Mouse (Mus musculus) MEL (cell line): Measurements from ENCODE around the gene Fto. TPM values are rescaled to one million over a fixed set of nuclear protein-coding genes. Genes with fewer than 3 reads are reported as not detected.
A peak's percentile ranks its signal among the peaks of the same experiment; 100 is the strongest.

Experiments
- DNase-seq: peaks from one replicate; pipeline ENCODE4 v3.0.0; 2011; ENCODE audit warnings: low read depth, low spot score
- H3K27ac ChIP-seq: 2 replicates; pipeline ENCODE4 v1.5.1; 2012; ENCODE audit warnings: low read depth, mild to moderate bottlenecking, control low read depth, low read length, moderate library complexity; ENCODE audit not compliant: control insufficient read depth
- H3K27me3 ChIP-seq, 2 experiments: fragments of 150-350 bp in 1 of 2; sonication (generic) in 1 of 2; 2 replicates each; pipeline ENCODE4 v1.6.1; 2012; ENCODE audit warnings: low read length in 2 of 2, mild to moderate bottlenecking in 2 of 2, improper control_type of control experiment in 1 of 2, moderate library complexity in 1 of 2; ENCODE audit not compliant: insufficient read depth in 2 of 2, control insufficient read depth in 1 of 2
- H3K36me3 ChIP-seq, 2 experiments: 2 replicates each; pipeline ENCODE4 v1.6.1; 2012 to 2014; ENCODE audit warnings: low read length in 2 of 2, improper control_type of control experiment in 1 of 2, inconsistent platforms in 1 of 2, mild to moderate bottlenecking in 1 of 2; ENCODE audit not compliant: insufficient read depth in 2 of 2, control insufficient read depth in 1 of 2
- H3K4me1 ChIP-seq, 2 experiments: fragments of 150-350 bp in 1 of 2; sonication (generic) in 1 of 2; 2 replicates each; pipeline ENCODE4 v1.6.1; 2012; ENCODE audit warnings: low read length in 2 of 2, improper control_type of control experiment in 1 of 2, mild to moderate bottlenecking in 1 of 2; ENCODE audit not compliant: insufficient read depth in 2 of 2, control insufficient read depth in 1 of 2
- H3K4me3 ChIP-seq, 2 experiments: fragments of 150-350 bp in 1 of 2; sonication (generic) in 1 of 2; 2 replicates each; pipeline ENCODE4 v1.5.1; 2012; ENCODE audit warnings: low read depth in 2 of 2, low read length in 2 of 2, mild to moderate bottlenecking in 2 of 2, moderate library complexity in 2 of 2, control low read depth in 1 of 2, improper control_type of control experiment in 1 of 2; ENCODE audit not compliant: control insufficient read depth in 1 of 2, insufficient read depth in 1 of 2
- H3K79me2 ChIP-seq: 2 replicates; pipeline ENCODE4 v1.6.1; 2012; ENCODE audit warnings: mild to moderate bottlenecking, low read length, moderate library complexity; ENCODE audit not compliant: control insufficient read depth, poor library complexity, insufficient read depth
- H3K9ac ChIP-seq: 2 replicates; pipeline ENCODE4 v1.6.1; 2012; ENCODE audit warnings: low read depth, mild to moderate bottlenecking, control low read depth, low read length, moderate library complexity; ENCODE audit not compliant: control insufficient read depth, poor library complexity, severe bottlenecking
- H3K9me3 ChIP-seq: fragments of 150-350 bp; sonication (generic); replicated peaks from 2 replicates; pipeline ENCODE4 v1.6.1; 2012; ENCODE audit warnings: mild to moderate bottlenecking, low read length, improper control_type of control experiment, moderate library complexity; ENCODE audit not compliant: insufficient read depth
- BHLHE40 ChIP-seq: IDR thresholded peaks from 2 replicates; pipeline ENCODE4 v1.6.1; 2012; ENCODE audit warnings: low read depth, mild to moderate bottlenecking, inconsistent platforms, low read length, improper control_type of control experiment, borderline replicate concordance
- CTCF ChIP-seq, 3 experiments: IDR thresholded peaks in 2 of 3; conservative IDR thresholded peaks in 1 of 3; 2 replicates each; pipeline ENCODE4 v1.5.1; 2011 to 2012; ENCODE audit warnings: low read length in 3 of 3, low read depth in 2 of 3, mild to moderate bottlenecking in 2 of 3, improper control_type of control experiment in 1 of 3, inconsistent platforms in 1 of 3, mixed read lengths in 1 of 3, moderate library complexity in 1 of 3; ENCODE audit not compliant: control insufficient read depth in 1 of 3, insufficient read depth in 1 of 3, poor library complexity in 1 of 3, severe bottlenecking in 1 of 3
- E2F4 ChIP-seq: IDR thresholded peaks from 2 replicates; pipeline ENCODE4 v1.6.1; 2011; ENCODE audit warnings: low read depth, low read length, improper control_type of control experiment, borderline replicate concordance
- EP300 ChIP-seq, 2 experiments: IDR thresholded peaks; 2 replicates each; pipeline ENCODE4 v1.6.1; 2011; ENCODE audit warnings: improper control_type of control experiment in 2 of 2, low read length in 2 of 2, low read depth in 1 of 2, mild to moderate bottlenecking in 1 of 2
- GATA1 ChIP-seq: IDR thresholded peaks from 2 replicates; pipeline ENCODE4 v1.6.1; 2011; ENCODE audit warnings: low read depth, low read length, improper control_type of control experiment
- HCFC1 ChIP-seq: IDR thresholded peaks from 2 replicates; pipeline ENCODE4 v1.6.1; 2012; ENCODE audit warnings: low read depth, mild to moderate bottlenecking, inconsistent platforms, low read length, improper control_type of control experiment, moderate library complexity
- MAX ChIP-seq: IDR thresholded peaks from 2 replicates; pipeline ENCODE4 v1.6.1; 2011; ENCODE audit warnings: low read length, improper control_type of control experiment
- MAZ ChIP-seq: IDR thresholded peaks from 2 replicates; pipeline ENCODE4 v1.6.1; 2012; ENCODE audit warnings: low read depth, mild to moderate bottlenecking, inconsistent platforms, low read length, improper control_type of control experiment
- MEF2A ChIP-seq: IDR thresholded peaks from 2 replicates; pipeline ENCODE4 v1.6.1; 2014; ENCODE audit warnings: low read depth, mild to moderate bottlenecking, inconsistent platforms, low read length, improper control_type of control experiment; ENCODE audit not compliant: poor library complexity, insufficient replicate concordance, severe bottlenecking; ENCODE audit errors: extremely low read depth
- MYC ChIP-seq: IDR thresholded peaks from 2 replicates; pipeline ENCODE4 v1.6.1; 2011; ENCODE audit warnings: low read depth, mild to moderate bottlenecking, low read length, improper control_type of control experiment, moderate library complexity
- NELFE ChIP-seq: IDR thresholded peaks from 2 replicates; pipeline ENCODE4 v1.6.1; 2011; ENCODE audit warnings: low read depth, low read length, improper control_type of control experiment
- RAD21 ChIP-seq: IDR thresholded peaks from 2 replicates; pipeline ENCODE4 v1.6.1; 2011; ENCODE audit warnings: mild to moderate bottlenecking, low read depth, low read length, improper control_type of control experiment
- RCOR1 ChIP-seq: IDR thresholded peaks from 2 replicates; pipeline ENCODE4 v1.6.1; 2012; ENCODE audit warnings: low read depth, mild to moderate bottlenecking, inconsistent platforms, low read length, improper control_type of control experiment
- SIN3A ChIP-seq: IDR thresholded peaks from 2 replicates; pipeline ENCODE4 v1.6.1; 2012; ENCODE audit warnings: low read length, improper control_type of control experiment, inconsistent platforms
- SMC3 ChIP-seq: IDR thresholded peaks from 2 replicates; pipeline ENCODE4 v1.6.1; 2011; ENCODE audit warnings: low read depth, low read length, improper control_type of control experiment
- TAL1 ChIP-seq: IDR thresholded peaks from 2 replicates; pipeline ENCODE4 v1.6.1; 2012; ENCODE audit warnings: mild to moderate bottlenecking, inconsistent platforms, low read length, moderate library complexity, mixed read lengths
- TBP ChIP-seq: IDR thresholded peaks from 2 replicates; pipeline ENCODE4 v1.8.0; 2011; ENCODE audit warnings: low read depth, low read length, improper control_type of control experiment
- TCF12 ChIP-seq: IDR thresholded peaks from 2 replicates; pipeline ENCODE4 v1.6.1; 2014; ENCODE audit warnings: low read depth, mild to moderate bottlenecking, inconsistent platforms, low read length, improper control_type of control experiment, moderate library complexity
- UBTF ChIP-seq: IDR thresholded peaks from 2 replicates; pipeline ENCODE4 v1.6.1; 2012; ENCODE audit warnings: low read depth, mild to moderate bottlenecking, inconsistent platforms, low read length, improper control_type of control experiment, moderate library complexity, borderline replicate concordance; ENCODE audit not compliant: insufficient read depth
- USF2 ChIP-seq, 2 experiments: IDR thresholded peaks; 2 replicates each; pipeline ENCODE4 v1.6.1; 2011 to 2012; ENCODE audit warnings: improper control_type of control experiment in 2 of 2, low read length in 2 of 2, borderline replicate concordance in 1 of 2, inconsistent platforms in 1 of 2, low read depth in 1 of 2, mild to moderate bottlenecking in 1 of 2; ENCODE audit not compliant: insufficient read depth in 1 of 2
- ZC3H11A ChIP-seq: IDR thresholded peaks from 2 replicates; pipeline ENCODE4 v1.6.1; 2012; ENCODE audit warnings: low read depth, mild to moderate bottlenecking, inconsistent platforms, low read length, improper control_type of control experiment
- ZKSCAN1 ChIP-seq: IDR thresholded peaks from 2 replicates; pipeline ENCODE4 v1.6.1; 2012; ENCODE audit warnings: low read depth, mild to moderate bottlenecking, inconsistent platforms, low read length, improper control_type of control experiment, moderate library complexity
- ZNF384 ChIP-seq: IDR thresholded peaks from 2 replicates; pipeline ENCODE4 v1.6.1; 2012; ENCODE audit warnings: low read depth, mild to moderate bottlenecking, inconsistent platforms, low read length, improper control_type of control experiment
- polyA plus RNA-seq, 2 experiments: library from polyadenylated mRNA; stranded (reverse) in 1 of 2; unstranded in 1 of 2; fragments of >175 nt in 1 of 2; fragments of >200 nt in 1 of 2; gene quantifications; 2 replicates each; pipeline versions ENCODE4 v1.2.1 to v1.2.4; 2012; ENCODE audit warnings: low replicate concordance in 2 of 2, low read depth in 1 of 2; ENCODE audit not compliant: insufficient read length in 2 of 2, insufficient read depth in 1 of 2, missing spikeins in 1 of 2
- total RNA-seq: library from RNA; depleted of rRNA; stranded (reverse); fragments of 300-350 nt; gene quantifications from 2 replicates; pipeline ENCODE4 v1.2.3, GENCODE M21; 2012

The Fto gene
- total and polyA plus RNA-seq, 3 experiments = 13.5 to 41.1 TPM; not detected in 1

DNA sequence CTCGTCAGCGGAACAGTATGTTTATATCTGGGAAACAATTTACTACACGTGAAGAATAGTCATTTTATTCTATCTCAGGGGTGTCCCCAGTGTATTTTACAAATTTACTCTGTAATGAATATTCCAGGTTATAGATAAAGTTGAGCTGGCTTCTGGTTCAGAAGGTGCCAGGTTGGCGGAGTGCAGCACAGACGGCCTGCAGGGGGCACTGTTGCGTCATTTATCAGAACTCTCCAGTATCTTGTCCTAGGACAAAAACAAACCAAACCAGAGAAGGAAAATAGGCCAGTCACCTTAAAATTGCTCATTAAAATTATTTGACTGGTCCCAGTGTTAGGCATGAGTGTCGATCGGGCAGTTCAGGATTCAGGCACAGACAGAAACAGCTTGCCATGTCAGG is 218.6 kb downstream of the Fto start:
- H3K79me2 ChIP-seq = no peaks in the 10 kb centered on the region
- DNase-seq = peak; percentile 70
- H3K27ac ChIP-seq = no peak overlapping the region
- H3K9me3 ChIP-seq = no peaks in the 10 kb centered on the region
- H3K27me3 ChIP-seq = no peaks in the 10 kb centered on the region
- H3K4me3 ChIP-seq = no peak overlapping the region
- H3K9ac ChIP-seq = no peak overlapping the region
- TF ChIP-seq MEF2A (no peak), E2F4 (no peak), MAZ (no peak), CTCF (IDR thresholded peaks at IDR 0.05 in 2 of 3, conservative IDR thresholded peaks at IDR 0.05 in 1 of 3; ENCODE audit: control insufficient read depth in 1 of 3, insufficient read depth in 1 of 3, low read depth in 2 of 3, low read length in 3 of 3, poor library complexity in 1 of 3, severe bottlenecking in 1 of 3) (peak; percentile 64 to 90 (median 80)), ZNF384 (no peak), TCF12 (no peak), GATA1 (no peak), TBP (no peak), MYC (no peak), EP300 (IDR thresholded peaks at IDR 0.05; ENCODE audit: low read depth in 1 of 2, low read length in 2 of 2) (no peak), BHLHE40 (no peak), USF2 (IDR thresholded peaks at IDR 0.05; ENCODE audit: borderline replicate concordance in 1 of 2, insufficient read depth in 1 of 2, low read depth in 1 of 2, low read length in 2 of 2) (no peak), TAL1 (no peak), ZC3H11A (peak; percentile 68), ZKSCAN1 (no peak), SMC3 (peak; percentile 70), NELFE (no peak), RAD21 (peak; percentile 84), HCFC1 (no peak), MAX (no peak), RCOR1 (no peak), UBTF (no peak), SIN3A (0 out of 2 replicates have a peak, but pooled peaks have one; percentile 17)
- peaks cover 0 to 20% of the 10 kb centered on the region in 2 experiments; a peak in 3 of 4 replicates for H3K36me3 ChIP-seq
- H3K4me1 ChIP-seq = peaks cover 18 to 24% of the 10 kb centered on the region in 2 experiments
